Mouse (Mus musculus) hindbrain, embryonic 16.5 days (tissue): ENCODE results near the gene Pogz. TPM values are rescaled to one million over a fixed set of nuclear protein-coding genes. Genes with fewer than 3 reads are reported as not detected.
A peak's percentile ranks its signal among the peaks of the same experiment; 100 is the strongest.
"Not testable (repeated sequence)": the region's sequence is repeated elsewhere in the genome, so short reads cannot be mapped to it uniquely, and the experiment has no call there.

Source experiments
- ATAC-seq: fragments of 200-750 bp; cut with Nextera tagmentation; 2 replicates; pipeline ENCODE4 v1.8.0; 2017; ENCODE audit warnings: moderate TSS enrichment, moderate library complexity
- H3K27ac ChIP-seq: fragments of 300-500 bp; sonication (generic); 2 replicates; pipeline ENCODE4 v1.5.1; 2014; ENCODE audit warnings: low read depth, mild to moderate bottlenecking, control low read depth, low read length, moderate library complexity
- H3K27me3 ChIP-seq: fragments of 300-500 bp; sonication (generic); replicated peaks from 2 replicates; pipeline ENCODE4 v1.6.1; 2014; ENCODE audit warnings: low read length; ENCODE audit not compliant: control insufficient read depth, insufficient read depth
- H3K36me3 ChIP-seq: fragments of 300-500 bp; sonication (generic); 2 replicates; pipeline ENCODE4 v1.6.1; 2014; ENCODE audit warnings: mild to moderate bottlenecking, low read length, moderate library complexity, mixed read lengths; ENCODE audit not compliant: control insufficient read depth, insufficient read depth
- H3K4me1 ChIP-seq: fragments of 300-500 bp; sonication (generic); 2 replicates; pipeline ENCODE4 v1.6.1; 2014; ENCODE audit warnings: low read depth, low read length; ENCODE audit not compliant: control insufficient read depth, insufficient read depth
- H3K4me2 ChIP-seq: fragments of 300-500 bp; sonication (generic); 2 replicates; pipeline ENCODE4 v1.6.1; 2014; ENCODE audit warnings: mild to moderate bottlenecking, low read length, control low read depth, moderate library complexity
- H3K4me3 ChIP-seq: fragments of 300-500 bp; sonication (generic); 2 replicates; pipeline ENCODE4 v1.5.1; 2014; ENCODE audit warnings: mild to moderate bottlenecking, low read length, control low read depth, moderate library complexity
- H3K9ac ChIP-seq: fragments of 300-500 bp; sonication (generic); 2 replicates; pipeline ENCODE4 v1.6.1; 2014; ENCODE audit warnings: low read depth, mild to moderate bottlenecking, control low read depth, low read length, moderate library complexity
- H3K9me3 ChIP-seq: fragments of 300-500 bp; sonication (generic); 2 replicates; pipeline ENCODE4 v1.6.1; 2014; ENCODE audit warnings: mild to moderate bottlenecking, low read length, moderate library complexity; ENCODE audit not compliant: control insufficient read depth
- WGBS: fragments of 180-500 bp; shearing (Covaris S2); extraction: QIAGEN DNeasy Blood & Tissue Kit; methylation state at CpG from one replicate; pipeline ENCODE4 v1.1.7; 2014; 5-methylcytosine and 5-hydroxymethylcytosine counted together
- polyA plus RNA-seq: library from polyadenylated mRNA; unstranded; fragments of >200 nt; fragmentation: Nextera tagmentation; extraction: Ambion mirVana; gene quantifications from 2 replicates; pipeline ENCODE4 v1.2.1, GENCODE M21; 2015

The Pogz gene
- polyA plus RNA-seq, 1 experiment from 2014 or later: 16.4 TPM

- H3K27ac ChIP-seq: peak within 1 kb of the TSS; percentile 82
- H3K9ac ChIP-seq: peak within 1 kb of the TSS; percentile 93
- ATAC-seq: peak; percentile 93
- H3K4me2 ChIP-seq: peak within 1 kb of the TSS; percentile 88
- H3K4me1 ChIP-seq: peaks cover 15% of the 10 kb centered on the region
- H3K36me3 ChIP-seq: peaks cover 21% of the 10 kb centered on the region
- no peaks in the 10 kb centered on the region for H3K27me3 ChIP-seq
- H3K4me3 ChIP-seq: peak within 1 kb of the TSS; percentile 62
- H3K9me3 ChIP-seq: no peaks in the 10 kb centered on the region
- WGBS: under 1% methylated on average over 56 of the region's 61 CpGs
Observed at GRCm38 (mm10) chr3:94886316-94887224, 49.2 kb downstream of the Pogz start, which contains the start of gene Psmb4. Gene Psmb4 (minus strand): TSS chr3:94886961.

GRCm38 (mm10) chr3:94888595-94888994, 51.2 kb downstream of the Pogz start:
- Histone ChIP-seq H3K9me3 (no peaks in the 10 kb centered on the region), H3K27me3 (no peaks in the 10 kb centered on the region), H3K9ac (no peak overlapping the region), H3K36me3 (peaks cover 10% of the 10 kb centered on the region; the same call in 1 of the 2 replicates), H3K4me1 (peaks cover 15% of the 10 kb centered on the region), H3K4me3 (no peak overlapping the region), H3K4me2 (no peak overlapping the region), H3K27ac (no peak overlapping the region)
- ATAC-seq: no peak

GRCm38 (mm10) chr3:94894076-94894475, 56.7 kb downstream of the Pogz start:
- H3K36me3 ChIP-seq: no peaks in the 10 kb centered on the region
- no peak overlapping the region for H3K27ac ChIP-seq
- H3K27me3 ChIP-seq: no peaks in the 10 kb centered on the region
- no peak overlapping the region for H3K9ac ChIP-seq
- WGBS: 75% methylated on average over 3 of the region's 3 CpGs
- H3K4me3 ChIP-seq: no peak overlapping the region
- no peak overlapping the region for H3K4me2 ChIP-seq
- no peaks in the 10 kb centered on the region for H3K9me3 ChIP-seq
- H3K4me1 ChIP-seq: no peaks in the 10 kb centered on the region
- ATAC-seq: no peak

DNA sequence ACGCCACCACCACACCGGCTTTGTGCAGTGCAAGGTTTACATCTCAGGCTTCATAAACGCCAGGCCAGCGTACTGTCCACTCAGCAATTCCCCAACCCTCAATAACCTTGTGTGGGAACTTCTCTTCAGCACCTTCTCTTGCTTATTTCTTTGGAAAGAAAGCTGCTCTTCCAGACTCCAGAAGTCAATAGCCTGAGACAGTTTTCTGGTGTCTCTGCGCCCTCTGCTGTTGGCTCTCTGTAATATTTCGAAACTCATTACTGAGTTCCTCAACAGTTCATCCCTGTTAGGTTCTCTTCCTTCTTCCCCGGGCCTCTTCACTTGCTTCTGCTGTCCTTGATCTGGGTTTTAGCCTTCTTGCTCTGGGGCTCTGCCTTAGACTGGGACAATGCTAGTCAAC, 65.4 kb downstream of the Pogz start:
- Histone ChIP-seq H3K4me3 (no peak overlapping the region), H3K9me3 (no peaks in the 10 kb centered on the region), H3K4me2 (no peak overlapping the region), H3K4me1 (no peaks in the 10 kb centered on the region), H3K27me3 (no peaks in the 10 kb centered on the region), H3K36me3 (no peaks in the 10 kb centered on the region), H3K27ac (no peak overlapping the region), H3K9ac (no peak overlapping the region)
- WGBS: 21% methylated on average over 7 of the region's 7 CpGs
- peak; percentile 68 for ATAC-seq

DNA sequence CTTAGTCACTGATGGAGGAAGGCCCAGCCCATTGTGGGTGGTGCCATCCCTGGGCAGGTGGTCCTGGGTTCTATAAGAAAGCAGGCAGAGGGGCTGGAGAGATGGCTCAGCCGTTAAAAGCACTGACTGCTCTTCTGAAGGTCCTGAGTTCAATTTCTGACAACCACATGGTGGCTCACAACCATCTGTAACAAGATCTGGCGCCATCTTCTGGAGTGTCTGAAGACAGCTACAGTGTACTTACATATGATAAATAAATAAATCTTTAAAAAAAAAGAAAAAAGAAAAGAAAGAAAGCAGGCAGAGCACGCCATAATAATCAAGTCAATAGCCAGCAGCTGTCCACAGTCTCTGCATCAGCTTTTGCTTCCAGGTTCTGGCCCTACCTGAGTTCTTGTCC, 67.4 kb downstream of the Pogz start:
- not testable (repeated sequence) for H3K4me3 ChIP-seq, H3K27ac ChIP-seq, H3K9me3 ChIP-seq, H3K4me1 ChIP-seq, ATAC-seq, H3K4me2 ChIP-seq, H3K27me3 ChIP-seq, H3K9ac ChIP-seq, H3K36me3 ChIP-seq
- 67% methylated on average over 3 of the region's 3 CpGs for WGBS

DNA sequence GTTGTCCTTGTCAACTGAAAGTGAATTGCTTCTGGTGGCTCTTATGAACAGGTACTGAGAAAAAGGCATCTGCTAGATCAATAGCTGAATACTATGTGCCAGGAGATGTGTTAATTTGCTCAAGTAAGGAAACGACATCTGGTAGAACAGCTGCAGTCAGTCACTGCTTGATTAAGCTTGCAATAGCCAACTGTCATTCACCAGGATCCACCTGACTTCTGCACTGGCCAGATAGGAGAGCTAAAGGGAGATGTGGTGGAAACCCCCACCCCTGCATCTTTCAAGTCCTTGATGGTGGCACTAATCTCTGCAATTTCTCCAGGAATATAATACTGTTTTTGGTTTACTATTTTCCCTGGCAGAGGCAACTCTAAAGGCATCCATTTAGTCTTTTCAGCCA, 69.1 kb downstream of the Pogz start:
- Histone ChIP-seq H3K27ac (no peak overlapping the region), H3K4me3 (no peak overlapping the region), H3K9me3 (no peaks in the 10 kb centered on the region), H3K36me3 (no peaks in the 10 kb centered on the region), H3K4me2 (no peak overlapping the region), H3K4me1 (no peaks in the 10 kb centered on the region), H3K9ac (no peak overlapping the region), H3K27me3 (no peaks in the 10 kb centered on the region)
- 59% methylated on average over 1 of the region's 1 CpGs for WGBS
- ATAC-seq: no peak

DNA sequence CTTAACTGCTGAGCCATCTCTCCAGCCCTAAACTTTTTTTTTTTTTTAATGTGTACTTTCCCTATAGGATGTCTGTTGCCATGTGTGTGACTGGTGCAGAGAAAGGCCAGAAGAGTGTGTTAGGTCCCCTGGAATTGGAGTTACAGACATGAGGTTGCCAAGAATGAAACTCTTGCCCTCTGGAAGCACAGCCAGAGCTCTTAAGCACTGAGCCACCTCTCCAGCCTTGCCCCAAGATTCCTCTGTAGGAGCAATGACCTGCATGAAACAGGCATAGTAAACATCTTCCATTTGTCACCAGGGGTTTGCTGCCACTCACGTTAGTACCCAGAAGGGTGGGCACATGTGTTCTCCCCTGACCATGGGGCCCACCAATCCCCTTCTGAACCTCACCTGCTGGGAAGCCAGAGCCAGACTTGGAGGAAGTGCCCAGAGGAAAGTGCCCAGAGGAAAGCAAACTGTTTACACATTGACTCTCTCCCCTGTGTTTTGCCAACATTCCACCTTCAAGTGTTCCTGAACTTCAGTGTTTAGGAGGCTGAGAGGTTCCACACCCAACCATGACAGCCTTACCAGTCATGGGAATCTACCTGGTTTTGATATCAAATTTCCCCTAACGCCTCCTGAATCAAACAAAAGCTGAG, 73.8 kb downstream of the Pogz start:
- no peak overlapping the region for H3K4me2 ChIP-seq
- no peak overlapping the region for H3K9ac ChIP-seq
- H3K27ac ChIP-seq: no peak overlapping the region
- H3K36me3 ChIP-seq: no peaks in the 10 kb centered on the region
- WGBS: 84% methylated on average over 2 of the region's 2 CpGs
- H3K4me1 ChIP-seq: no peaks in the 10 kb centered on the region
- H3K4me3 ChIP-seq: no peak overlapping the region
- no peaks in the 10 kb centered on the region for H3K9me3 ChIP-seq
- ATAC-seq: no peak
- H3K27me3 ChIP-seq: no peaks in the 10 kb centered on the region

DNA sequence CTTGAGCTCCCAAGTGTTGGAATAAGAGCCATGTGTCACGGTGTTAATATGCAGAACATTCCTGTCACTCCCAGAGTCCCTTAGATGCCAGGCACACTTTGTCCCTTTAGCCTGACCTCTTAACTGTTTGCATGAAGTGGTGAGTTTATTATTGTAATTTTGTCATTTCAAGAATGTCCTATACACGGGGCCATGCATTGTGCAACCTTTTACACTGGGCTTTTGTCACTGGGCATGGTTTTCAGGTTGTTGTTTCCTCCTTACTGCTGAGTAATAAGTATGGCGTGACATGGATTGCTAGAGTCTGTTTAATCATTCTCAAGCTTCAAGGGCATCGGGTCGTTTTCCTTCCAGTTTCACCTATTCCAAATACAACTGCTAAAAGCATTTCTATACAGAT, 76.4 kb downstream of the Pogz start:
- Histone ChIP-seq H3K4me2 (no peak overlapping the region), H3K36me3 (no peaks in the 10 kb centered on the region), H3K27ac (no peak overlapping the region), H3K27me3 (no peaks in the 10 kb centered on the region), H3K9me3 (no peaks in the 10 kb centered on the region), H3K4me3 (no peak overlapping the region), H3K9ac (no peak overlapping the region), H3K4me1 (no peaks in the 10 kb centered on the region)
- ATAC-seq: no peak
- WGBS: 71% methylated on average over 5 of the region's 5 CpGs

DNA sequence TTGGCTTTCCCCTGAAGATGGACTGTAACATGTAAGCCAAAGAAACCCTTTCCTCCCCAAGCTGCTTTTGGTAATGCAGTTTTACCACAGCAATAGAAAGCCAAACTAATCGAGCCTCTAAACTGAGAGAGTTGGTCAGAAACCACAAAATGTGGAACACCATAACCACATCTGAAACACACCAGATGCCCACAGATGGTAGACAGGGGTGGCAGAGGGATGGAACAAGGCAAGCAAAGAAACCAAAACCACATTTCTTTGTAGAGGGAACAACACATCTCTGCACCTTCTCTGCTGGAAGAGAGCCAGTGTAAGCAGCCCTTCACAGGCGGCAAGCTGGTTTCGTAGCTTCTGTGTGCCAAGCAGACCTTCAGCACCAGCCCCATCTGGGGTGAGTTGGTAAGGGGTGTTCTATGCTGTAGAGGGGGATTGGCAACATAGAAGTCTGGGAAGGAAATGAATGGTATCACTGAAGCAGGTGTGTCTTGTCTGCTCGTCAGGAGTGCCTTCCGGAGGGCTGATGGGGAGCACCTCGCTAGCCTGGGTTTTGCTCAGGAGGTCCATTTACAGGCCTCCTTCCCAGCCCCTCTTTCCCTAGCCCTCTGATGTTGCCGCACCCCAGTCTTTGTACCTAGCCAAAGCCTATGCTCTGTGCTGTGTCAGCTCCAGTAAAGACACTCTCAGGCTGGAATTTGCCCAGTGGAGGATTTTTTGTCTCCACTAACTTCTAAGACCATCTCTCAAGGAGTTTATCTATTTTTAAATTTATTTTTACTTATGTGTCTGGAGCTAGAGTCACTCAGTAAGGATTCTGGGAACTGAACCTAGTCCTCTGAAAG, 78.8 kb downstream of the Pogz start:
- no peak overlapping the region for H3K9ac ChIP-seq
- H3K4me2 ChIP-seq: no peak overlapping the region
- H3K27ac ChIP-seq: no peak overlapping the region
- no peak overlapping the region for H3K4me3 ChIP-seq
- H3K27me3 ChIP-seq: no peaks in the 10 kb centered on the region
- H3K9me3 ChIP-seq: no peaks in the 10 kb centered on the region
- no peak for ATAC-seq
- no peaks in the 10 kb centered on the region for H3K36me3 ChIP-seq
- 86% methylated on average over 7 of the region's 7 CpGs for WGBS
- no peaks in the 10 kb centered on the region for H3K4me1 ChIP-seq
